Mouse (Mus musculus) urinary bladder, adult 18-20 months (tissue): ENCODE measurements around the gene Cfhr2.
"Not testable (repeated sequence)": the region's sequence is repeated elsewhere in the genome, so short reads cannot be mapped to it uniquely, and the experiment has no call there.

Experiments used
- DNase-seq, 2 experiments: peaks; one replicate each; pipeline ENCODE4 v3.0.0; 2022; ENCODE audit warnings: low spot score in 2 of 2, mixed read lengths in 2 of 2

Cfhr2 gene

GRCm38 (mm10) chr1:139858548-139858947 lies at the start of gene Cfhr2:
Gene Cfhr2, minus strand, starts transcription at chr1:139858702.
- no peak for DNase-seq

- no peak for DNase-seq
Observed at GRCm38 (mm10) chr1:139863751-139864150, 5.2 kb upstream of the Cfhr2 start.

- no peak for DNase-seq
Observed at GRCm38 (mm10) chr1:139860176-139860575, 1.7 kb upstream of the Cfhr2 start.

GRCm38 (mm10) chr1:139839699-139840098 lies 18.8 kb downstream of the Cfhr2 start:
- DNase-seq, result no peak

- no peak for DNase-seq
Observed at GRCm38 (mm10) chr1:139839290-139839689, 19.2 kb downstream of the Cfhr2 start.

- no peak for DNase-seq
Observed at GRCm38 (mm10) chr1:139808594-139808993, 49.9 kb downstream of the Cfhr2 start.

- no peak for DNase-seq
Observed at GRCm38 (mm10) chr1:139781143-139781542, 77.4 kb downstream of the Cfhr2 start, which contains the start of gene Gm4788. Gene Gm4788, minus strand, starts transcription at chr1:139781243.

- DNase-seq, result not testable (repeated sequence)
Observed at GRCm38 (mm10) chr1:139769913-139770312, 88.6 kb downstream of the Cfhr2 start.
